Mouse (Mus musculus) heart, adult 2 months (tissue): ENCODE data around the gene Foxj1.

Experiments
- CTCF ChIP-seq: fragments of 200-600 bp; IDR thresholded peaks from 2 replicates; pipeline ENCODE4 v1.8.1; 2022; ENCODE audit warnings: antibody characterized with exemption, mild to moderate bottlenecking, moderate library complexity
- EP300 ChIP-seq: fragments of 200-500 bp; IDR thresholded peaks from 2 replicates; pipeline ENCODE4 v1.6.1; 2011; ENCODE audit warnings: low read depth, low read length, control low read depth; ENCODE audit not compliant: insufficient read depth

DNA sequence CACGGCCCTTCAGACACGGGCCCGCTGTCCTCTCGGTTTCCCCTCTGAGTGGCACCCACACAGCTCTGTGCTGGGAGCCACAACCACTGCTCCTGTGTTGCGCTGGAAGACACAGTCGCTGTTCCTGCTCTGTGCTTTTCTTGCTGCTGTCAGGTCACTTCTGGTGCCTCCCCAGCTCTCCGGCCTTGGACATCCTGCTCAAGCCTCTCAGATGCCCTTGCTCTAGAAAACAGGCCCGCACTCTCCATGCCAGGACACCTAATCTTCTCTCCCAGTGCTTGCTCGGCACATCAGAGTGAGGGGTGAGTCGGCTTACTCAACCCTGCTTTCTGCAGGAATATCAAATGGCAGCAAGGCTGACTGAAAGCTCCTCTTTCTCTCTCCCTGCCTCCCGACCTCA is 49.0 kb upstream of the Foxj1 start:
- no peak for TF ChIP-seq EP300
- TF ChIP-seq CTCF = no peak
